Mouse (Mus musculus): ENCODE measurements around the gene Serac1. TPM values are rescaled to one million over a fixed set of nuclear protein-coding genes. Genes with fewer than 3 reads are reported as not detected.

The Serac1 gene
- total RNA-seq, 4 experiments from 2014 or later: 6.2 to 8.3 (median 6.7) TPM

DNA sequence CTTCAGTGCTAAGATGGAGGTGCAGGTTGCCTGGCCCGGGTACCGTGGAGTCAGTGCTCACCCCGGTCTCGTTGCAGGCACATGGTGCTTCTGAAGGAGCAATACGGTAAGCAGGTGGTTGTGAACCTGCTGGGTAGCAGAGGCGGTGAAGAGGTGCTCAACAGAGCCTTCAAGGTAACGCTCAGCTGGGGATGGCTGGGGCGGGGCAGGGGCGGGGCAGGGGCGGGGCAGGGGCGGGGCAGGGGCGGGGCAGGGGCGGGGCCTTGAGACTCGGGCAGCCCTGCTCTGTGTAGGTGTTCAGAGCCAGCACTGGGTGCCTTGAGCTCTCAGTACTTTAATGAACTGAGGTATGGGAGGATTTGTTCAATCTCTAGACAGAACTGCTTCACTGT, 74.3 kb downstream of the Serac1 start:
- no peak for DNase-seq (ENCODE audit: low spot score)

GRCm38 (mm10) chr17:6003661-6004060, 75.9 kb downstream of the Serac1 start:
- no peak for DNase-seq (ENCODE audit: low spot score)

DNA sequence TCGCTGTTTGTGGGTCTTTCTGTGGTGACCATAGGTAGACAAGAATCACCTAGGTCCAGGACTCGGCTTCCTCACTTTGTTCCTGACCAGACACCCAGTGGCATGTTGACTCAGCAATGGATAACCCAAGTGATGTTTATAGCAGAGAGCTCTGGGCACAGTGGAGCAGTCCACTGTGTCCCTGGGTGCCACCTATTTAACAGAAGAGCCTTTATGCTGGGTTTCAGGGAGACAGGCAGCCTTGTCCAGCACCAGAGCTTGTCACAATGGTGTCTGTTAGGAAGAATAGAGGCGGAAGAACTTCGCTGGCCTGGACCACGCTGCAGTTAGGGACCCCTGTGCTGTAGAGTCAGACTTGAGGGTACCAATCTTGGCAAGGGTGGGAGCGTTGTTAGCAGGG, 77.0 kb downstream of the Serac1 start:
- no peak for DNase-seq (ENCODE audit: low spot score)

DNA sequence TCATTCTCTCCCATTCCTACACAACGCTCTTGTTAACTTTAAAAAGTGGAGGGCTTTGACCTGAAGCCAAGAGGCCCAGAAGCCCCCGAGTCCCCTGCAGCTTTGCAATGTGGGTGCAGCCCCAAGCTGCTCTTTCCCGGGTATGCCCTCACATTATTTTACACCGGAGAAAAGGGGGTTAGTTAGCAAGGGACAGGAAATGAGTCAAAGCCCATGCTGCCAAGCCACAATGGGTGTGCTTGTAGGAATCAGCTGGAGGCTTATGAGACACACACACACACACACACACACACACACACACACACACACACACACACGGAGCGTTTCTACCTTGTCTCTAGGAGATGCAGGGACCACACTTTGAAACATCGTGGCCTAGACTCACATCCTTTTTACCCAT, 77.7 kb downstream of the Serac1 start:
- no peak for DNase-seq (ENCODE audit: low spot score)

DNA sequence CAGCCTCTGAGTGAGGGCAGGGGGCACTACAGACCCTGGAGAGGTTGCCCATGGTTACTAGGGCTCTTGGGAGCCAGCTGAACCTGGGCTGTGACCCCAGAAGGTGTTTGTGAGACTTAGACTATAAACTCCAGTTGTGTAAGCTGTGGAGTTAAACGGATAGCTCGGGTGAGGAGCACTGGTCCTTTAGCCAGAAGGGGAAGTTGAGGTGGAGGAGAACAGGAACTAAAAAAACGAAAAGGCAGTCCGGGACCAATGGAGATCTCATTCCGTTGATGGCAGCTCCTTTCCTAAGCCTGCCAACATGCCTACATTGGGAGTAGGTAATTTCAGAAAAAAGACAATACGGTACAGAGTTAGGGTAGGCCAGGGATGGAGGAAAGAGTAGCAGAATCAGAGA, 78.2 kb downstream of the Serac1 start:
- DNase-seq (ENCODE audit: low spot score): no peak

- no peak for DNase-seq (ENCODE audit: low spot score)
Observed at GRCm38 (mm10) chr17:6000864-6001319, 78.6 kb downstream of the Serac1 start.

GRCm38 (mm10) chr17:5999039-5999543, 80.5 kb downstream of the Serac1 start:
- no peak for DNase-seq (ENCODE audit: low spot score)

DNA sequence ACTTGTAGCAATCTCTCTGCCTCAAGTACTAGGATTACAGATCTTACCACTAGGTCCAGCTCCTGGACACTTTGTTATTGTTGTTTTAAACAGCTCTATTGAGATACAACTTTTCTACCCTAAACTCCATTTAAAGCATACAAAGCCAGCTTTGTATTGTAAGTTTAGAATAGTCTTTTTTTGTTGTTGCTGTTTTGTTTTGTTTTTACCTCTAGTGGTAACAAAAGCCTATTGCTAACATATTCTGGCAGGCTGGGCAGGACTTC, 81.4 kb downstream of the Serac1 start:
- DNase-seq (ENCODE audit: low spot score): no peak

DNA sequence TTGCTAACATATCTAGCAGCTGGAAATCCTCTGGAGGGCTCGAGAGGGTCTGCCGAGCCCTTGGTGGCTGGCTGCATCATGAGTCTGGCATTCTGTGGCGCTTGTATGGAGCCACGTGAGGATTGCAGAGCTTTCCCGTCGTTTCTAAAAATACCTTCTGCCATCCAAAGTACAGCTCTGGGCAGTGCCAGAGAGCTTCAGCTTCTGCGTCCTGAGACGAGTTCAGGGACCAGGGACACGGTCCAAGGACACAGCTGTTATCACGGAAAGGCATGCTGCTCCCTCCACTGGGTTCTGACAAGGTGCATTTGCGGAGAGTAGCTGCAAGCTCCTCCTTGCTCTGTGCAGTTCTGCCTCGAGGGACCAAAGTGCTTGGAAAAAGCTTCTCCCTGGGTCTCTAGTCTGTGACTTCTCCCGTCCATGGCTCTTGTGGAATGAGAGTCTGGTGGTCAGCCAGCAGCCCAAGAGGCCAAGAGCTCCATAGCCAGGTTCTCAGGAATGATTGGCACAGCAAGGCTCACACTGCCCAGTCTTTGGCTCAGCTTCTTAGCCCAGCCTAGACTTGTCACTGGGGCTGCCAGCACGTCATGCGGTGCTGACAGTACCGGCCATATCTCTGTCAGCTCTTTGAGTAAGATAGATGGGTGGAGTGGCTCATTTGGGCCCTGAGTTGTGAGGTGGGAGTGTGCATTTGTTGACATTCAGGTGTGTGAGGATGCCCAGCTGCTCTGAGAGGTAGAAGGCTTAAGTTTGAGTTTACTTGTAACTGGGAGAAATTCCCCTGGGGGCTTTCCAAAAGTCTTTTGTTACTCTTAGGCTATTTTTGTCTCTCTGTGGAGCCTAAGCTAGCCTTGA, 81.9 kb downstream of the Serac1 start:
- DNase-seq (ENCODE audit: low spot score): peak; percentile 73

GRCm38 (mm10) chr17:5996589-5996988, 83.0 kb downstream of the Serac1 start:
- no peak for DNase-seq (ENCODE audit: low spot score)

GRCm38 (mm10) chr17:5994606-5995005, 84.9 kb downstream of the Serac1 start:
- no peak for DNase-seq (ENCODE audit: low spot score)

- no peak for DNase-seq (ENCODE audit: low spot score)
Observed at GRCm38 (mm10) chr17:5993581-5994260, 85.8 kb downstream of the Serac1 start.

- DNase-seq (ENCODE audit: low spot score): no peak
Observed at GRCm38 (mm10) chr17:5992866-5993580, 86.5 kb downstream of the Serac1 start.

Other genes starting within 250 kb of the Serac1 start
- 10 to 100 TPM; 29.0 to 32.4 (median 30.3) TPM for gene Snx9, start 238.4 kb downstream of the Serac1 start, total RNA-seq (2022)
- gene Synj2, start 138.5 kb downstream of the Serac1 start, total RNA-seq (2022): 10 to 100 TPM; 59.2 to 67.8 (median 64.1) TPM
- 10 to 100 TPM; 58.4 to 70.5 (median 62.3) TPM for gene Gtf2h5, start within 50 bp of the Serac1 start, total RNA-seq (2022)
- 100 to 1,000 TPM; 100 to 109 (median 105) TPM for gene Tulp4, start 26.7 kb upstream of the Serac1 start, total RNA-seq (2022)
- 1 to 10 TPM; 6.2 to 7.8 (median 7.2) TPM for gene Tmem181a, start 177.1 kb upstream of the Serac1 start, total RNA-seq (2022)
- 1 to 10 TPM in 2 of 4 experiments, under 1 TPM in 2; 0.65 to 1.3 (median 1.1) TPM for gene Dynlt1a, start 237.8 kb upstream of the Serac1 start, total RNA-seq (2022)